Mouse (Mus musculus) ES-Bruce4 (cell line): ENCODE results near the gene Neb. TPM values are rescaled to one million over a fixed set of nuclear protein-coding genes. Genes with fewer than 3 reads are reported as not detected.

ENCODE experiments used
- H3K27ac ChIP-seq: 2 replicates; pipeline ENCODE4 v1.5.1; 2012; ENCODE audit warnings: low read length, inconsistent platforms; ENCODE audit not compliant: insufficient read depth
- H3K27me3 ChIP-seq: 2 replicates; pipeline ENCODE4 v1.6.1; 2012; ENCODE audit warnings: mild to moderate bottlenecking, low read length, inconsistent platforms; ENCODE audit not compliant: control insufficient read depth, poor library complexity, insufficient read depth, severe bottlenecking
- H3K36me3 ChIP-seq: 2 replicates; pipeline ENCODE4 v1.6.1; 2012; ENCODE audit warnings: inconsistent platforms, mild to moderate bottlenecking, low read length, moderate library complexity; ENCODE audit not compliant: control insufficient read depth, poor library complexity, insufficient read depth, severe bottlenecking
- H3K4me1 ChIP-seq: one replicate; pipeline ENCODE4 v1.8.1; 2011; ENCODE audit warnings: low read length; ENCODE audit not compliant: control insufficient read depth, insufficient read depth
- H3K4me3 ChIP-seq: 2 replicates; pipeline ENCODE4 v1.5.1; 2011; ENCODE audit warnings: low read depth, mild to moderate bottlenecking, low read length
- H3K9ac ChIP-seq: 2 replicates; pipeline ENCODE4 v1.6.1; 2012; ENCODE audit warnings: low read depth, mild to moderate bottlenecking, inconsistent platforms; ENCODE audit not compliant: poor library complexity, severe bottlenecking
- H3K9me3 ChIP-seq: replicated peaks from 2 replicates; pipeline ENCODE4 v1.6.1; 2012; ENCODE audit warnings: mild to moderate bottlenecking, low read length, inconsistent platforms; ENCODE audit not compliant: control insufficient read depth, poor library complexity, insufficient read depth, severe bottlenecking
- CTCF ChIP-seq: IDR thresholded peaks from one replicate; pipeline ENCODE4 v1.8.1; 2011; ENCODE audit warnings: low read depth, low read length
- EP300 ChIP-seq: IDR thresholded peaks from 2 replicates; pipeline ENCODE4 v1.6.1; 2011; ENCODE audit warnings: low read depth, low read length; ENCODE audit not compliant: insufficient read depth
- POLR2A ChIP-seq: IDR thresholded peaks from one replicate; pipeline ENCODE4 v1.8.1; 2011; ENCODE audit warnings: low read length; ENCODE audit not compliant: insufficient read depth
- polyA plus RNA-seq: library from polyadenylated mRNA; stranded (reverse); fragments of >200 nt; gene quantifications from 2 replicates; pipeline ENCODE4 v1.2.4, GENCODE M21; 2011; ENCODE audit warnings: low read depth; ENCODE audit not compliant: missing spikeins, insufficient read depth, insufficient read length

Neb gene
- polyA plus RNA-seq, 1 experiment: 1.5 TPM

- Histone ChIP-seq H3K27ac (no peak overlapping the region), H3K9ac (no peak overlapping the region), H3K36me3 (no peaks in the 10 kb centered on the region), H3K4me1 (no peaks in the 10 kb centered on the region), H3K9me3 (no peaks in the 10 kb centered on the region), H3K4me3 (no peak overlapping the region), H3K27me3 (no peaks in the 10 kb centered on the region)
- no peak for TF ChIP-seq POLR2A
Measured at GRCm38 (mm10) chr2:52351029-52351428, 27.2 kb downstream of the Neb start.

GRCm38 (mm10) chr2:52340990-52341389, 37.3 kb downstream of the Neb start:
- H3K27ac ChIP-seq: no peak overlapping the region
- H3K27me3 ChIP-seq: no peaks in the 10 kb centered on the region
- no peaks in the 10 kb centered on the region for H3K36me3 ChIP-seq
- no peaks in the 10 kb centered on the region for H3K9me3 ChIP-seq
- H3K4me1 ChIP-seq: no peaks in the 10 kb centered on the region
- TF ChIP-seq POLR2A (no peak), CTCF (no peak)
- H3K4me3 ChIP-seq: no peak overlapping the region
- no peak overlapping the region for H3K9ac ChIP-seq

GRCm38 (mm10) chr2:52335556-52335955, 42.7 kb downstream of the Neb start:
- H3K4me3 ChIP-seq: no peak overlapping the region
- H3K9me3 ChIP-seq: no peaks in the 10 kb centered on the region; the same call in 1 of the 2 replicates
- H3K27ac ChIP-seq: no peak overlapping the region
- H3K4me1 ChIP-seq: no peaks in the 10 kb centered on the region
- no peak overlapping the region for H3K9ac ChIP-seq
- no peaks in the 10 kb centered on the region for H3K36me3 ChIP-seq
- TF ChIP-seq EP300: no peak
- TF ChIP-seq CTCF: no peak
- TF ChIP-seq POLR2A: no peak
- no peaks in the 10 kb centered on the region; the same call in 1 of the 2 replicates for H3K27me3 ChIP-seq

- H3K9ac ChIP-seq: no peak overlapping the region
- no peaks in the 10 kb centered on the region for H3K4me1 ChIP-seq
- H3K27me3 ChIP-seq: no peaks in the 10 kb centered on the region; the same call in 1 of the 2 replicates
- no peaks in the 10 kb centered on the region for H3K36me3 ChIP-seq
- no peak overlapping the region for H3K4me3 ChIP-seq
- H3K27ac ChIP-seq: no peak overlapping the region
- H3K9me3 ChIP-seq: no peaks in the 10 kb centered on the region; the same call in 1 of the 2 replicates
- TF ChIP-seq POLR2A: no peak
- no peak for TF ChIP-seq EP300
- TF ChIP-seq CTCF: no peak
Measured at GRCm38 (mm10) chr2:52335087-52335486, 43.2 kb downstream of the Neb start.

- Histone ChIP-seq H3K4me1 (no peaks in the 10 kb centered on the region), H3K9me3 (no peaks in the 10 kb centered on the region; the same call in 1 of the 2 replicates), H3K27ac (no peak overlapping the region), H3K4me3 (no peak overlapping the region), H3K27me3 (no peaks in the 10 kb centered on the region; the same call in 1 of the 2 replicates), H3K9ac (no peak overlapping the region), H3K36me3 (no peaks in the 10 kb centered on the region)
- TF ChIP-seq CTCF: no peak
- TF ChIP-seq EP300: no peak
- no peak for TF ChIP-seq POLR2A
Measured at GRCm38 (mm10) chr2:52333535-52333934, 44.7 kb downstream of the Neb start.

- Histone ChIP-seq H3K9me3 (no peaks in the 10 kb centered on the region; the same call in 1 of the 2 replicates), H3K36me3 (no peaks in the 10 kb centered on the region), H3K4me1 (no peaks in the 10 kb centered on the region), H3K27ac (no peak overlapping the region), H3K27me3 (no peaks in the 10 kb centered on the region; the same call in 1 of the 2 replicates), H3K4me3 (no peak overlapping the region), H3K9ac (no peak overlapping the region)
- TF ChIP-seq POLR2A (no peak), EP300 (no peak), CTCF (no peak)
Measured at GRCm38 (mm10) chr2:52331761-52332160, 46.5 kb downstream of the Neb start.
